Mouse (Mus musculus) stomach, postnatal 0 days (tissue): Measurements from ENCODE around the gene AL732309.1. TPM values are rescaled to one million over a fixed set of nuclear protein-coding genes. Genes with fewer than 3 reads are reported as not detected.

ENCODE experiments used
- ATAC-seq: fragments of 200-750 bp; cut with Nextera tagmentation; 2 replicates; pipeline ENCODE4 v1.8.0; 2017; ENCODE audit not compliant: low FRiP score, low TSS enrichment
- DNase-seq: peaks from one replicate; pipeline ENCODE4 v3.0.0-alpha.2; 2016; ENCODE audit warnings: low spot score
- H3K27ac ChIP-seq: fragments of 300-500 bp; sonication (generic); replicated peaks from 2 replicates; pipeline ENCODE4 v1.5.1; 2014; ENCODE audit warnings: mild to moderate bottlenecking, control low read depth
- H3K27me3 ChIP-seq: fragments of 300-500 bp; sonication (generic); 2 replicates; pipeline ENCODE4 v1.6.1; 2014; ENCODE audit warnings: low read length; ENCODE audit not compliant: control insufficient read depth, insufficient read depth
- H3K36me3 ChIP-seq: fragments of 300-500 bp; sonication (generic); 2 replicates; pipeline ENCODE4 v1.6.1; 2014; ENCODE audit warnings: low read length, mixed read lengths; ENCODE audit not compliant: control insufficient read depth, insufficient read depth
- H3K4me1 ChIP-seq: fragments of 300-500 bp; sonication (generic); replicated peaks from 2 replicates; pipeline ENCODE4 v1.6.1; 2014; ENCODE audit warnings: antibody characterized with exemption; ENCODE audit not compliant: control insufficient read depth, insufficient read depth
- H3K4me2 ChIP-seq: fragments of 300-500 bp; sonication (generic); replicated peaks from 2 replicates; pipeline ENCODE4 v1.6.1; 2014; ENCODE audit warnings: low read depth, mild to moderate bottlenecking, control low read depth, moderate library complexity
- H3K4me3 ChIP-seq: fragments of 300-500 bp; sonication (generic); 2 replicates; pipeline ENCODE4 v1.5.1; 2014; ENCODE audit warnings: low read depth, low read length, control low read depth
- H3K9ac ChIP-seq: fragments of 300-500 bp; sonication (generic); 2 replicates; pipeline ENCODE4 v1.6.1; 2014; ENCODE audit warnings: mild to moderate bottlenecking, low read length, control low read depth, mixed read lengths
- H3K9me3 ChIP-seq: fragments of 300-500 bp; sonication (generic); 2 replicates; pipeline ENCODE4 v1.6.1; 2016; ENCODE audit warnings: low read length; ENCODE audit not compliant: control insufficient read depth
- CTCF ChIP-seq: IDR thresholded peaks from 2 replicates; pipeline ENCODE4 v1.5.1; 2016; ENCODE audit warnings: antibody characterized with exemption, low read depth, mild to moderate bottlenecking, moderate library complexity
- EP300 ChIP-seq: optimal IDR thresholded peaks from 2 replicates; pipeline ENCODE3; 2016; ENCODE audit warnings: antibody characterized with exemption
- WGBS: fragments of 180-500 bp; shearing (Covaris S2); extraction: QIAGEN DNeasy Blood & Tissue Kit; methylation state at CpG from one replicate; pipeline ENCODE4 v1.1.7; 2014; 5-methylcytosine and 5-hydroxymethylcytosine counted together
- polyA plus RNA-seq: library from polyadenylated mRNA; unstranded; fragments of >200 nt; fragmentation: Nextera tagmentation; extraction: Ambion mirVana; gene quantifications from 2 replicates; pipeline ENCODE4 v1.2.1, GENCODE M21; 2015

Gene AL732309.1
- polyA plus RNA-seq, 1 experiment from 2014 or later, result 12.8 TPM

GRCm38 (mm10) chr2:25234050-25234449, 12.6 kb downstream of the AL732309.1 start, which contains the start of gene Slc34a3:
Gene Slc34a3 (minus strand): TSS chr2:25234364.
- no peaks in the 10 kb centered on the region for H3K36me3 ChIP-seq
- no peak for TF ChIP-seq CTCF
- no peak for TF ChIP-seq EP300
- no peaks in the 10 kb centered on the region for H3K9me3 ChIP-seq
- no peaks in the 10 kb centered on the region for H3K4me1 ChIP-seq
- WGBS, result 67% methylated on average over 3 of the region's 3 CpGs
- H3K4me3 ChIP-seq, result no peak within 1 kb of the TSS
- no peaks in the 10 kb centered on the region for H3K27me3 ChIP-seq
- H3K27ac ChIP-seq, result no peak within 1 kb of the TSS
- no peak within 1 kb of the TSS for H3K4me2 ChIP-seq
- DNase-seq (no peak), ATAC-seq (no peak)
- 0 out of 2 replicates have a peak within 1 kb of the TSS, but pooled peaks have one; percentile 4 for H3K9ac ChIP-seq

DNA sequence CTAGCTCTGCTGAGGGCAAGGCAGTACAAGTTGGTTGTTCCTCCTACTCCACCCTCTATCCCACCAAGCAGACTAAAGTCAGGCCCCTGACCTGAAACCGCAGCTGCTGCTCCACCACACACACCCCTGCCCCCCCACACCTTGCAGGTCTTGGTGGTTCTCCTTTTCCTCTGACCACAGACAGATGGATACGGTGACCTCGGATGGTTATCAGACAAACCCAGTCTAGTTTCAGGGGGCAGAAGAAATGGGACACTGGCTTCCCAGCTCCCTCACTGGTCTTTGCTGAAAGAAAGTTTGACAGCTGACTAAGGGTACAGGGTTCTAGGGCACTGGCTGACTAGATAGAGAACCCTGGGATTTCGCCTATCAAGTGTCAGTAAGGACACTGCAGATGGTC, 13.2 kb downstream of the AL732309.1 start:
- Histone ChIP-seq H3K9me3 (no peaks in the 10 kb centered on the region), H3K4me1 (no peaks in the 10 kb centered on the region), H3K27ac (no peak overlapping the region), H3K36me3 (no peaks in the 10 kb centered on the region), H3K4me2 (no peak overlapping the region), H3K4me3 (no peak overlapping the region), H3K9ac (no peak overlapping the region), H3K27me3 (no peaks in the 10 kb centered on the region)
- ATAC-seq (no peak), DNase-seq (no peak)
- TF ChIP-seq EP300 (no peak), CTCF (no peak)
- 75% methylated on average over 4 of the region's 4 CpGs for WGBS

DNA sequence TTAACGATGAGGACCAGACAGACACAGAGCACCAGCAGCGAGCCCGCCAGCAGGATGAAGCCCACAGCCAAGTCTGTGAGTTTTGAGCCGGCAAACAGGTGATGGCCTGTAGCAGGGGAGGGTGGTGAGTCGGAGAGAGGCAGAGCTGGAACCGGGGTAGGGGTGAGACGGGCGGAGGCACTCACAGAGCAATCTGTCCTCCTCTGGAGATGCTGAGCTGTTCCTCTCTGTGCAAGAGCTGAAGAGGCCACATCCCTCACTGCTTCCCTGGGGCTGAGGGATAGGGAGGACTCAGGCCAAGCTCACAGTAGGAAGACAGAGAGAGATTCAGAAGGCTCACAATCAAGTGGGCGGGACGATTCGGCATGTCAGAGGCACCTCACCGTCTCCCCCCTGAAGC, 15.6 kb downstream of the AL732309.1 start:
- TF ChIP-seq EP300 (no peak), CTCF (no peak)
- Histone ChIP-seq H3K4me2 (no peak overlapping the region), H3K27ac (no peak overlapping the region), H3K9me3 (no peaks in the 10 kb centered on the region), H3K4me1 (no peaks in the 10 kb centered on the region), H3K36me3 (no peaks in the 10 kb centered on the region), H3K4me3 (no peak overlapping the region), H3K27me3 (no peaks in the 10 kb centered on the region), H3K9ac (no peak overlapping the region)
- 63% methylated on average over 12 of the region's 12 CpGs for WGBS
- no peak for ATAC-seq
- no peak for DNase-seq

GRCm38 (mm10) chr2:25230581-25230980, 16.1 kb downstream of the AL732309.1 start:
- H3K4me3 ChIP-seq, result no peak overlapping the region
- no peaks in the 10 kb centered on the region for H3K4me1 ChIP-seq
- no peak for ATAC-seq
- no peak for DNase-seq
- no peaks in the 10 kb centered on the region for H3K36me3 ChIP-seq
- H3K9me3 ChIP-seq, result no peaks in the 10 kb centered on the region
- no peak overlapping the region for H3K4me2 ChIP-seq
- 88% methylated on average over 7 of the region's 7 CpGs for WGBS
- TF ChIP-seq EP300, result no peak
- no peak for TF ChIP-seq CTCF
- H3K9ac ChIP-seq, result no peak overlapping the region
- H3K27me3 ChIP-seq, result no peaks in the 10 kb centered on the region
- H3K27ac ChIP-seq, result no peak overlapping the region

DNA sequence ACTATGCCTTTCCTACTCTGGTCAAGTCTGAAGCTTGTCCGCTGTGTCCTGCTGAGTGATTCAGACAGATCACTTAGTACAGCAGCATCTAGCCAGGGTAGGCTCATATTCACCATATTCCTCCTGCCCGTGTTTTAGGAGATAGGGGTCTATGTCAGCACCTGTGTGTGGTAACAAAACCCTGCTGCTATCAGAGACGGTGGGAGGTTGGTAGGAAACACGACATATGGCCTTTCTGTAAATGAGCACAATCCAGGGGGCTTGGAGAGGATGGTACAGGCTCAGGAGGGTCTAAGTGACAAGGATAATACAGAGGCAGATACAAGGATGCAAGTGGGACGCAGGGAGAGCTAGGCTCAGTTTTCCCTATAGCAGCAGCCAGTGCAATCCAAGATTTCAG, 17.1 kb downstream of the AL732309.1 start:
- Histone ChIP-seq H3K36me3 (no peaks in the 10 kb centered on the region), H3K27ac (no peak overlapping the region), H3K9ac (no peak overlapping the region), H3K4me3 (no peak overlapping the region), H3K4me1 (no peaks in the 10 kb centered on the region), H3K27me3 (no peaks in the 10 kb centered on the region), H3K4me2 (no peak overlapping the region), H3K9me3 (no peaks in the 10 kb centered on the region)
- no peak for ATAC-seq
- 82% methylated on average over 5 of the region's 5 CpGs for WGBS
- TF ChIP-seq CTCF (no peak), EP300 (no peak)
- DNase-seq, result no peak

DNA sequence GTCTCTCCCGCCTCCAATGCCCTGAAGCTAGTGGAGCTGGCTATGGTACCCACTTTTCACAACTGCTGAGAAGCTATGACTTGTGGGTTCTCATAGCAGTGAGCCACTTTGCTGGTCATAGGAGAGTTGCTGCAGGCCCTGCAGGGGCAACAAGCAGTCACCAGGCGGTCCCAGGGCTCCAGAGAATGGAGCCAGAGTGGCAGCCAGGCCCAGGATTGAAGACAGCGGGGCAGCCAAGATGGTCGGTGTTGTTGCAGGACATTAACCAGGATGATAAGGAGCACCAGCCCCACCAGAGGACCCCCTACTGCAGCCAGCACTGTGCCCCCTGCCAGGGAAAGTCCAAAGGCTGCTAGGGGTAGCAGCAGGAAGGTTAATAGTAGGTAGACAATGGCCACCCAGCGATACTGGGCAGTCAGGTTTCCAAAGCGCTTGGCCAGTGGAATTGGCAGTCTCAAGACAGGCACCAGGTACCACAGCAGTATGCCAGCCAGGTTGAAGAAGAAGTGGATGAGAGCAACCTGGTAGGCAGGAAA, 17.6 kb downstream of the AL732309.1 start:
- Histone ChIP-seq H3K4me3 (no peak overlapping the region), H3K27ac (peak overlapping the region; percentile 87), H3K9ac (no peak overlapping the region), H3K36me3 (no peaks in the 10 kb centered on the region), H3K27me3 (no peaks in the 10 kb centered on the region), H3K9me3 (no peaks in the 10 kb centered on the region), H3K4me1 (no peaks in the 10 kb centered on the region), H3K4me2 (peak overlapping the region; percentile 40; the same call in 1 of the 2 replicates)
- no peak for DNase-seq
- 63% methylated on average over 6 of the region's 6 CpGs for WGBS
- no peak for ATAC-seq
- TF ChIP-seq CTCF (no peak), EP300 (no peak)
